Mouse (Mus musculus) stomach, postnatal 0 days (tissue): ENCODE measurements around the gene Crls1. TPM values are rescaled to one million over a fixed set of nuclear protein-coding genes. Genes with fewer than 3 reads are reported as not detected.
A peak's percentile ranks its signal among the peaks of the same experiment; 100 is the strongest.

Source experiments
- ATAC-seq: fragments of 200-750 bp; cut with Nextera tagmentation; 2 replicates; pipeline ENCODE4 v1.8.0; 2017; ENCODE audit not compliant: low FRiP score, low TSS enrichment
- DNase-seq: peaks from one replicate; pipeline ENCODE4 v3.0.0-alpha.2; 2016; ENCODE audit warnings: low spot score
- H3K27ac ChIP-seq: fragments of 300-500 bp; sonication (generic); replicated peaks from 2 replicates; pipeline ENCODE4 v1.5.1; 2014; ENCODE audit warnings: mild to moderate bottlenecking, control low read depth
- H3K27me3 ChIP-seq: fragments of 300-500 bp; sonication (generic); 2 replicates; pipeline ENCODE4 v1.6.1; 2014; ENCODE audit warnings: low read length; ENCODE audit not compliant: control insufficient read depth, insufficient read depth
- H3K36me3 ChIP-seq: fragments of 300-500 bp; sonication (generic); 2 replicates; pipeline ENCODE4 v1.6.1; 2014; ENCODE audit warnings: low read length, mixed read lengths; ENCODE audit not compliant: control insufficient read depth, insufficient read depth
- H3K4me1 ChIP-seq: fragments of 300-500 bp; sonication (generic); replicated peaks from 2 replicates; pipeline ENCODE4 v1.6.1; 2014; ENCODE audit warnings: antibody characterized with exemption; ENCODE audit not compliant: control insufficient read depth, insufficient read depth
- H3K4me2 ChIP-seq: fragments of 300-500 bp; sonication (generic); replicated peaks from 2 replicates; pipeline ENCODE4 v1.6.1; 2014; ENCODE audit warnings: low read depth, mild to moderate bottlenecking, control low read depth, moderate library complexity
- H3K4me3 ChIP-seq: fragments of 300-500 bp; sonication (generic); 2 replicates; pipeline ENCODE4 v1.5.1; 2014; ENCODE audit warnings: low read depth, low read length, control low read depth
- H3K9ac ChIP-seq: fragments of 300-500 bp; sonication (generic); 2 replicates; pipeline ENCODE4 v1.6.1; 2014; ENCODE audit warnings: mild to moderate bottlenecking, low read length, control low read depth, mixed read lengths
- H3K9me3 ChIP-seq: fragments of 300-500 bp; sonication (generic); 2 replicates; pipeline ENCODE4 v1.6.1; 2016; ENCODE audit warnings: low read length; ENCODE audit not compliant: control insufficient read depth
- CTCF ChIP-seq: IDR thresholded peaks from 2 replicates; pipeline ENCODE4 v1.5.1; 2016; ENCODE audit warnings: antibody characterized with exemption, low read depth, mild to moderate bottlenecking, moderate library complexity
- EP300 ChIP-seq: optimal IDR thresholded peaks from 2 replicates; pipeline ENCODE3; 2016; ENCODE audit warnings: antibody characterized with exemption
- WGBS: fragments of 180-500 bp; shearing (Covaris S2); extraction: QIAGEN DNeasy Blood & Tissue Kit; methylation state at CpG from one replicate; pipeline ENCODE4 v1.1.7; 2014; 5-methylcytosine and 5-hydroxymethylcytosine counted together
- polyA plus RNA-seq: library from polyadenylated mRNA; unstranded; fragments of >200 nt; fragmentation: Nextera tagmentation; extraction: Ambion mirVana; gene quantifications from 2 replicates; pipeline ENCODE4 v1.2.1, GENCODE M21; 2015

The Crls1 gene
- polyA plus RNA-seq, 1 experiment from 2014 or later: 27.8 TPM

GRCm38 (mm10) chr2:132904961-132905360 lies 58.5 kb downstream of the Crls1 start:
- H3K4me2 ChIP-seq: no peak overlapping the region
- H3K4me1 ChIP-seq: no peaks in the 10 kb centered on the region
- TF ChIP-seq EP300: no peak
- no peak for TF ChIP-seq CTCF
- H3K9ac ChIP-seq: no peak overlapping the region
- H3K27ac ChIP-seq: no peak overlapping the region
- H3K4me3 ChIP-seq: no peak overlapping the region
- no peaks in the 10 kb centered on the region for H3K9me3 ChIP-seq
- H3K27me3 ChIP-seq: no peaks in the 10 kb centered on the region
- H3K36me3 ChIP-seq: no peaks in the 10 kb centered on the region; the same call in 1 of the 2 replicates
- no peak for ATAC-seq
- no peak for DNase-seq
- WGBS: 67% methylated on average over 2 of the region's 2 CpGs

- TF ChIP-seq EP300 (no peak), CTCF (peak; percentile 69)
- ATAC-seq: no peak
- Histone ChIP-seq H3K4me2 (no peak overlapping the region), H3K4me3 (no peak overlapping the region), H3K27me3 (no peaks in the 10 kb centered on the region), H3K9me3 (no peaks in the 10 kb centered on the region), H3K9ac (no peak overlapping the region), H3K4me1 (no peaks in the 10 kb centered on the region), H3K27ac (no peak overlapping the region), H3K36me3 (no peaks in the 10 kb centered on the region; the same call in 1 of the 2 replicates)
- 29% methylated on average over 8 of the region's 8 CpGs for WGBS
- DNase-seq: no peak
Measured at GRCm38 (mm10) chr2:132906763-132907162, 60.3 kb downstream of the Crls1 start.

- H3K4me1 ChIP-seq: no peaks in the 10 kb centered on the region
- DNase-seq (no peak), ATAC-seq (no peak)
- no peak overlapping the region for H3K9ac ChIP-seq
- WGBS: 58% methylated on average over 1 of the region's 1 CpGs
- H3K4me2 ChIP-seq: no peak overlapping the region
- no peak overlapping the region for H3K27ac ChIP-seq
- TF ChIP-seq CTCF (no peak), EP300 (no peak)
- no peaks in the 10 kb centered on the region for H3K27me3 ChIP-seq
- H3K36me3 ChIP-seq: no peaks in the 10 kb centered on the region
- no peaks in the 10 kb centered on the region for H3K9me3 ChIP-seq
- no peak overlapping the region for H3K4me3 ChIP-seq
Measured at GRCm38 (mm10) chr2:132914785-132915184, 68.3 kb downstream of the Crls1 start.

Other genes starting within 250 kb of the Crls1 start
- 9.8 and 10.5 TPM in 2 replicates for gene Shld1, start 159.7 kb upstream of the Crls1 start, polyA plus RNA-seq
- gene Chgb, start 65.4 kb upstream of the Crls1 start, polyA plus RNA-seq: 9.3 and 9.5 TPM in 2 replicates
- 26.8 and 37.5 TPM in 2 replicates for gene Trmt6, start 30.6 kb upstream of the Crls1 start, polyA plus RNA-seq
- gene Mcm8, start 30.5 kb upstream of the Crls1 start, polyA plus RNA-seq: 3.5 and 3.6 TPM in 2 replicates
- 5.9 and 8.5 TPM in 2 replicates for gene Lrrn4, start 34.2 kb downstream of the Crls1 start, polyA plus RNA-seq
- gene Fermt1, start 99.2 kb downstream of the Crls1 start, polyA plus RNA-seq: 56.4 and 62.8 TPM in 2 replicates